Mouse (Mus musculus) stomach, postnatal 0 days (tissue): ENCODE measurements at regions not wholly inside any gene's neighbourhood (a gene's known extent, or its start where the extent isn't known, plus 50 kb on each side); places are given as distances from the start of the nearest gene placed in this dataset.

ENCODE experiments used
- CTCF ChIP-seq: IDR thresholded peaks from 2 replicates; pipeline ENCODE4 v1.5.1; 2016; ENCODE audit warnings: antibody characterized with exemption, low read depth, mild to moderate bottlenecking, moderate library complexity
- EP300 ChIP-seq: optimal IDR thresholded peaks from 2 replicates; pipeline ENCODE3; 2016; ENCODE audit warnings: antibody characterized with exemption

- TF ChIP-seq CTCF = no peak
- TF ChIP-seq EP300 = no peak
Observed at GRCm38 (mm10) chr19:27581362-27582110, 151.9 kb upstream of the Pum3 start.
